Mouse (Mus musculus): ENCODE measurements around the gene Tmem269.

- TF ChIP-seq CTCF (IDR thresholded peaks at IDR 0.05; ENCODE audit: control insufficient read depth, insufficient read depth, low read length) (peak; percentile 64), POLR2A (IDR thresholded peaks at IDR 0.05; ENCODE audit: borderline replicate concordance, control insufficient read depth, low read depth, low read length) (no peak)
Observed at GRCm38 (mm10) chr4:119188060-119188785, 29.8 kb downstream of the Tmem269 start.

All from bone marrow, adult 2 months (tissue).